Mouse (Mus musculus): ENCODE results near the gene Dtx3l. TPM values are rescaled to one million over a fixed set of nuclear protein-coding genes. Genes with fewer than 3 reads are reported as not detected.
A peak's percentile ranks its signal among the peaks of the same experiment; 100 is the strongest.

The Dtx3l gene
- polyA plus RNA-seq, 1 experiment = 0.03 TPM

DNA sequence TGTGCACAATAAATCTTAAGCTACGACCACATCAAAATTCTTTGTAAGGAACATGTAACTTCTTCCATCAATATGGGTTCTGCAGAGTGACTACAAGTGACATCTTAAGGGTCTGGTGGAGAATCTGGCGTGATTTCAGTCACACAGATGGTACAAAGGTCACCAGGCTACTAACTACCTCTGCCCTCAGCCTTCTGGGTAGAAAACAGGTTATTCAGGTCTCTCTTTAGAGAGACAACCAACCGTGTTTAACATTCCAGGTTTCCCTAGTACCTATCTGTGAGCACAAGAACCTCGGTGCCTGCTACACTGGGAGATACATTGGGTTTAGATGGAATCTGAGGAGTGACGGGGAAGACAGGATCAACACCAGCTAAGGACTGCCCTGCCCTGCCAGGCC is 24.6 kb downstream of the Dtx3l start:
- TF ChIP-seq GATA1 (IDR thresholded peaks at IDR 0.05; ENCODE audit: low read length) (no peak), TAL1 (IDR thresholded peaks at IDR 0.05; ENCODE audit: low read length) (no peak)

DNA sequence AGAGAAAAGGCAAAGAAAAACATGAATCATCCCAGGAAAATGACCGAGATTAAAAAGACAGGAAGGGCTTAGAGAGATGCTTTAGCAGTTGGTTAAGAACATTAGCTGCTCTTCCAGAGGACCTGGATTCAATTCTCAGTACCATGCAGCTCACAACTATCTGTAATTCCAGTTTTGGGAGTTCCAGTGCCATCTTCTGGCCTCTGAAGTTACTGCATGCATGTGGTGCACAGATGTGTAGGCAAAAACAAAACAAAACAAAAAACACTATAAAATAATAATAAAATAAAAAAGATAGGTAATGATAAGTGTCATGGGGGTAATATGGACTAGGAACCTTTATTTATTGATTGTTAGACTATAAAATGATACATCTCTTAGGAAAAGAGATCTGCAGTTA is 25.4 kb downstream of the Dtx3l start:
- Histone ChIP-seq H3K27me3 (ENCODE audit: control insufficient read depth) (no peaks in the 10 kb centered on the region), H3K4me3 (replicated peaks) (no peak overlapping the region), H3K36me3 (ENCODE audit: control insufficient read depth) (no peaks in the 10 kb centered on the region), H3K4me1 (ENCODE audit: control insufficient read depth) (no peaks in the 10 kb centered on the region), H3K9me3 (ENCODE audit: control insufficient read depth, low read length) (no peaks in the 10 kb centered on the region)
- TF ChIP-seq TAL1 (IDR thresholded peaks at IDR 0.05; ENCODE audit: low read length) (no peak), GATA1 (IDR thresholded peaks at IDR 0.05; ENCODE audit: low read length) (no peak)

More for the DNA sequence above, 24.6 kb downstream of the Dtx3l start:
- H3K4me1 ChIP-seq (ENCODE audit: control insufficient read depth) = no peaks in the 10 kb centered on the region
- H3K9me3 ChIP-seq (ENCODE audit: control insufficient read depth, low read length) = no peaks in the 10 kb centered on the region
- no peaks in the 10 kb centered on the region for H3K27me3 ChIP-seq (ENCODE audit: control insufficient read depth)
- no peak overlapping the region for H3K4me3 ChIP-seq (replicated peaks)
- no peaks in the 10 kb centered on the region for H3K36me3 ChIP-seq (ENCODE audit: control insufficient read depth)

DNA sequence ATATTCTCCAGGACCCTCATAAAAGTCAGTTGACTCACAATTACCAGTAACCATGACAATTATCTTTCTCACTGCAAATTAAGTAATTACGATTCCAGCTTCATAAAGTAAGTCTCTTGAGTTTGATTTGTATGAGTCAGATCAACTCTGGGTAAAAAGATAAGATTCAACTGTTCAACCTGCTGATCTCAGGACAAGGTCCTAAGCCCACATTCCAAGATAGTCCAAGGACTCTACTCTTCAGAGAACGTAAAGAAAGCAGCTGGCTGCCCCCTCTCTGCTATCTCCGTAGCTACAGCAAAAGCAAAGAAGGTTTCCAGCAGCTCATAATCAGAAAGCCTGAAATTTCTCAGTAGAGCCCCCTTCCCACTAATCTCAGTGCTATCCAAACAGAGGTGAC is 27.5 kb downstream of the Dtx3l start:
- TF ChIP-seq GATA1 (IDR thresholded peaks at IDR 0.05; ENCODE audit: low read length) = no peak
- no peak for TF ChIP-seq TAL1 (IDR thresholded peaks at IDR 0.05; ENCODE audit: low read length)
- H3K9me3 ChIP-seq (ENCODE audit: control insufficient read depth, low read length) = no peaks in the 10 kb centered on the region
- H3K4me1 ChIP-seq (ENCODE audit: control insufficient read depth) = peaks cover 7% of the 10 kb centered on the region
- no peaks in the 10 kb centered on the region for H3K36me3 ChIP-seq (ENCODE audit: control insufficient read depth)
- H3K4me3 ChIP-seq (replicated peaks) = no peak overlapping the region
- no peaks in the 10 kb centered on the region for H3K27me3 ChIP-seq (ENCODE audit: control insufficient read depth)

DNA sequence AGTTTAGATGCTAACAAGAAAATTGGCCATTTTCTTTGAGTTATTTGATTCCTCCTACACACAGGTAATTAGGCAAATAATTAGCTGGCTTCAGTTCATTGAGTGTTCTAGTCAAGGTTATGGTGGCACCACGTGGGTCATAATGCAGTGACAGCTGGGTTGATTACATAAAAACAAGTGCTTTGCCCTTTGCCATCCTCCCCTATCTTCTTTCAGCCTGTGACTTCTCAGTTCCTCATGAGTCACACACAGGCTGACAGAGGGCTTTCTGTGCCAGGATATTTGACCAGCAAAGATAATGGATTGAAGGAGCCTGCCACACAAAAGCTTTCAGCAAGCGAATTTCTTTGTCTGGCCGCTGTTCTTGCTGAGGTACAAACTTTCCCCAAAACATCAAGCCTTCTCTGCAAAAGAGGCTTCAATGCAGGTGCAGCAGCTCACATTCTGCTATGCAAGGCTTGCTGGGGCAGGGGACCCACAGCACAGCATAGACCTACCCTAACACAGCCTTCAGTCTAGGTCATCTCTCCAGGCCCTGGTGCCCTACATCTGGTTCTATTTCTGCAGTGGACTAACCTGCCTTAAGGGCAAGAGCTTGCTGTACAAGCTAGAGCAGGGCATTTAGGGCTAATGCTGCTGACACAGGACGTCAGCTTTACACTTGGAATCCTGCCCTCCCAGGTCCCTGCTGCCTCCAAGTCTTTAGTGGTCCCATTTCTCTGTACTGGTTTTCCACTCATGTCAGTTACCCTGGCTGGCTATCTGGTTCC is 31.3 kb downstream of the Dtx3l start:
- TF ChIP-seq GATA1 (IDR thresholded peaks at IDR 0.05; ENCODE audit: low read length) (no peak), TAL1 (IDR thresholded peaks at IDR 0.05; ENCODE audit: low read length) (no peak)

DNA sequence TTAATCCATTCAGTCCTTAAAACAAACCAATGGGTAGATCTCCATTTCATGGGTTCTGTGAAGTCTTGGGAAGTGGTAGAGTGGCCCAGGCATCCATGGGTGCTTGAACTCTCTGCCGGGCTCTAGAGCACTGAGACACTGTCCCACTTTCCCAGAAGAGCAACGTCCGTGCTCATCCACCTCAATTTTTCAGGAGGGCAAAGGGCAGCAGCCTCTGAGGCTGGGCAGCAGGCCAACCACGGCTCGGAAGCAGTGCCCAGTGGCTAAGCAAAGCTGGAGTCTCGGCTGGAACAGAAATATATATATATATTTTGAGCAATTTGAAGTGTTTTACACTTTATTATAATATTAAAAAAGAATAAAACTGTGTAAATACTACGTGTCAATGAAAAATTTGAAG is 32.1 kb downstream of the Dtx3l start:
- Histone ChIP-seq H3K27me3 (ENCODE audit: control insufficient read depth) (no peaks in the 10 kb centered on the region), H3K9me3 (ENCODE audit: control insufficient read depth, low read length) (peaks cover 2% of the 10 kb centered on the region; the same call in 1 of the 2 replicates), H3K4me1 (ENCODE audit: control insufficient read depth) (peaks cover 27% of the 10 kb centered on the region), H3K36me3 (ENCODE audit: control insufficient read depth) (no peaks in the 10 kb centered on the region), H3K4me3 (replicated peaks) (no peak overlapping the region)
- TF ChIP-seq GATA1 (IDR thresholded peaks at IDR 0.05; ENCODE audit: low read length) (no peak), TAL1 (IDR thresholded peaks at IDR 0.05; ENCODE audit: low read length) (no peak)

More for the DNA sequence above, 31.3 kb downstream of the Dtx3l start:
- H3K4me3 ChIP-seq (replicated peaks) = no peak overlapping the region
- H3K9me3 ChIP-seq (ENCODE audit: control insufficient read depth, low read length) = peaks cover 2% of the 10 kb centered on the region; the same call in 1 of the 2 replicates
- peaks cover 27% of the 10 kb centered on the region for H3K4me1 ChIP-seq (ENCODE audit: control insufficient read depth)
- no peaks in the 10 kb centered on the region for H3K27me3 ChIP-seq (ENCODE audit: control insufficient read depth)
- H3K36me3 ChIP-seq (ENCODE audit: control insufficient read depth) = no peaks in the 10 kb centered on the region

DNA sequence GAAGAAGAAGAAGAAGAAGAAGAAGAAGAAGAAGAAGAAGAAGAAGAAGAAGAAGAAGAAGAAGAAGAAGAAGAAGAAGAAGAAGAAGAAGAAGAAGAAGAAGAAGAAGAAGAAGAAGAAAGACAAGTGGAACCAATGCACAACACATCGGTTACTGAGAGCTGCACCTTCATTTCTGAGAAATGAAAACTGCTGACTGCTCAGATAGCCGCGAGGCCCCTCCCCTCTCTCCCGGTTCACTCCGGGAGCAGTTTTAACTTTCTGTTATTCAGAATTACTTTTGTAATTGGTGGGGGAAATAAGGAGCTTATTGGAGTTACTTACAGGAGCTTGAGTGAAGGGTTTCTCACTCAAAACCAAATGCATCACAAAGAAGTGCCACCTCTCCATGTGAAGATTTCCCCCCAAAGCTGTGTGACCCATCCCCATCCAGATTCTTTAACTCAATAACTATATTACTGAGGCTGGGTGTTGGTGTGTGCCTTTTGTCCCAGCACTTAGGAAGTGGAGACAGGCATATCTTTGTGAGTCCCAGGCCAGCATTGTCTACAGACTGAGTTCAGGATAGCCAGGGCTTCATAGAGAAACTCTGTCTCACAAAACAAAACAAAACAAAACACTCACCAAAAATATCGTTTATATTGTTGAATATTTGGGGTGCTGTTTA is 33.0 kb downstream of the Dtx3l start:
- H3K4me1 ChIP-seq (ENCODE audit: control insufficient read depth) = peaks cover 27% of the 10 kb centered on the region
- H3K4me3 ChIP-seq (replicated peaks) = peak overlapping the region; percentile 57
- H3K36me3 ChIP-seq (ENCODE audit: control insufficient read depth) = no peaks in the 10 kb centered on the region
- no peak for TF ChIP-seq GATA1 (IDR thresholded peaks at IDR 0.05; ENCODE audit: low read length)
- no peak for TF ChIP-seq TAL1 (IDR thresholded peaks at IDR 0.05; ENCODE audit: low read length)
- peaks cover 2% of the 10 kb centered on the region; the same call in 1 of the 2 replicates for H3K9me3 ChIP-seq (ENCODE audit: control insufficient read depth, low read length)
- H3K27me3 ChIP-seq (ENCODE audit: control insufficient read depth) = no peaks in the 10 kb centered on the region

DNA sequence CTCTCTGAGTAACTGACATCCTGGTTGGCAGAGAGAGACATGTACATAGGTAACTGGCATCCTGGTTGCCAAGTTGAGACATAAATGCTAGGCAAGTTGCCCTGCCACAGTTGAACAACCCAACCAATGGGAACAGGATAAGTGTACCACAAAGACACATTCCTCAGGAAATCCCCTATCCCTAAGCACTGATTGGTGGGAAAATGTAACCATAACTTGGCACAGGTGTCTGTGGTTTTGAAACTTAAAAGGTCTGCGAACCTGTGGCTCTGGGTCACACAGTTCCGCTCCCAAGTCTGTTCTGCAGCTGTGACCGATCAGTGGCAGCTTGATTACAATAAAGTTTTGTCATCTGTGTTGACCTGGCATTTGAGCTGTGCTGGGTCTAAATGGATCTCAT is 33.6 kb downstream of the Dtx3l start:
- Histone ChIP-seq H3K9me3 (ENCODE audit: control insufficient read depth, low read length) (peaks cover 2% of the 10 kb centered on the region; the same call in 1 of the 2 replicates), H3K36me3 (ENCODE audit: control insufficient read depth) (no peaks in the 10 kb centered on the region), H3K4me1 (ENCODE audit: control insufficient read depth) (peaks cover 27% of the 10 kb centered on the region), H3K27me3 (ENCODE audit: control insufficient read depth) (no peaks in the 10 kb centered on the region), H3K4me3 (replicated peaks) (no peak overlapping the region)
- TF ChIP-seq TAL1 (IDR thresholded peaks at IDR 0.05; ENCODE audit: low read length) (no peak), GATA1 (IDR thresholded peaks at IDR 0.05; ENCODE audit: low read length) (no peak)

DNA sequence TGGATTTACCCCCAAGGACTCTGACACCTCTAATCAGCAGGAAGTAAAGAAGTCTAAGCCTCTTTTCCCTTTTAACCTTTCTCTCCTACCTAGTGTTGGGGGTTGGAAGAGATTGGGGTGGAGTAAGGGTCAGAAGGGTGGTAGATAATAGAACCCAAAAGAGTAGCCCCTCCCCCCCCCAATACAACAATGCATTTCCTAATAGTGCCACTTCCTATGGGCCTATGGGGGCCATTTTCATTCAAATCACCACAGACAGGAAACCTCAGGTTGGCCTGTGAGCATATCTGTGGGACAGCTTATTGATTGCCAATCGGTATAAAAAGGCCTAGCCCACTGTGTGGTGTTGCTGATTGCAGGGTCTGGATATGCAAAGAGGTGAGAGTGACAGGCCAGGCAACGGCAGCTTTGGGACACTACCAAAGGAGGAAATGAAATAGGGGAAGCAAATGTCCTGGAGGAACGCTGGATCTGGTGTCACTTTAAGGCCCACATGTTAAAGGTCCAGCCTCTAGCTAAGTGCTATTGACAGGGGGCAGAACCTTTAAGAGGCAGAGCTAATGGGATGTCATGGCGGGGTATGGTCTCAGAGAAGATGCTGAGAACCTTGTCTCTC is 34.7 kb downstream of the Dtx3l start:
- Histone ChIP-seq H3K36me3 (ENCODE audit: control insufficient read depth) (no peaks in the 10 kb centered on the region), H3K27me3 (ENCODE audit: control insufficient read depth) (no peaks in the 10 kb centered on the region), H3K4me1 (ENCODE audit: control insufficient read depth) (peaks cover 27% of the 10 kb centered on the region), H3K4me3 (replicated peaks) (no peak overlapping the region), H3K9me3 (ENCODE audit: control insufficient read depth, low read length) (peaks cover 2% of the 10 kb centered on the region; the same call in 1 of the 2 replicates)
- TF ChIP-seq GATA1 (IDR thresholded peaks at IDR 0.05; ENCODE audit: low read length) (no peak), TAL1 (IDR thresholded peaks at IDR 0.05; ENCODE audit: low read length) (no peak)
